Mouse (Mus musculus) CD4-positive naive resting alpha-beta T cell, adult 57 days (primary cell): ENCODE data around the gene Tubb2a. TPM values are rescaled to one million over a fixed set of nuclear protein-coding genes. Genes with fewer than 3 reads are reported as not detected.

ENCODE experiments used
- total RNA-seq: library from RNA; stranded (reverse); gene quantifications from one replicate; pipeline ENCODE4 v1.2.4, GENCODE M21; 2023

Tubb2a gene
- total RNA-seq, result 39.3 TPM

DNA sequence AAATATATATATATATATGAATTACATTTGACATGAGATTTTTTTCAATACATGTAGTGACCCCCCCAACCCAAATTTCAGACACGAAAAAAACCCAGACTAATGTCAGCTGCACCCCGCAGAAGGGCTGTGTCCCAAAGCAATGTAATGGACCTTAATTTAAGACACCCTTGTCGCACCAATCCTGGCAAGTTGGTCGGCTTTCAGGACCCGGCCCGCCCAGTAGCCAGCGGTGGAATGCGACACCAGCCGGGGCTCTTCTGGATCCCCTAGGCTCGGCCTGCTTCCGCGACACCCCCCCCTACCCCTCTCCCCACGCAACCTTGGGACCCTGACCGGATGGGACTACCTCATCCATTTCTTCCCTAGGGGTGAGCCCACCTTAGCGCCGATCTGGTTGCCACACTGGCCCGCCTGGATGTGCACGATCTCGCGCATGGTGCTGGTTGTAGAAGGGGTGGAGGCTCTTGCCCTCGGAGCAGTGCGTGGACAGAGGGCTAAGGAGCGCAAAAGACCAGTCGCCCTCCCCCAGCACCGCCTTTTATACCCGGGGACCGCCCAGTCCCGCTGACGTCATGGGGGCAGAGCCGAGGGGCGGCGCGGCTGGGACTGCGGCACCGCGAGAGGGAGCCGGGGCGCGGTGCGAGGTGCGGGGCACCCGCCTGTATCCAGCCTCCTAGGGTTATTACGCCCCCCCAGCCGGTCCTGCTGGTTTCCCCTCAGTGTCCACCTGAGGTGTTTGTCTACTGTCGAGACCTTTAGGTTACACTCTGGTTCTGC lies at the start of gene Tubb2a:
Gene Tubb2a, minus strand, starts transcription at position 516 of the 780 bp plus-strand sequence.

GRCm38 (mm10) chr13:34037172-34038055 lies 40.4 kb downstream of the Tubb2a start, which contains the start of gene Bphl:
TSS of gene Bphl (plus strand) at chr13:34037597.

Other genes with a start within 250 kb of the Tubb2a start
- gene Serpinb6e, start 234.6 kb downstream of the Tubb2a start, total RNA-seq, result not detected
- gene Serpinb6c, start 172.3 kb downstream of the Tubb2a start, total RNA-seq, result not detected
- gene Nqo2, start 113.3 kb downstream of the Tubb2a start, total RNA-seq, result 2.7 TPM
- gene Ripk1, start 75.6 kb downstream of the Tubb2a start, total RNA-seq, result 73.5 TPM
- 18.4 TPM for gene Serpinb6a, start 75.2 kb downstream of the Tubb2a start, total RNA-seq
- gene Bphl, start 40.4 kb downstream of the Tubb2a start, total RNA-seq, result 19.2 TPM
- 4.6 TPM for gene Tubb2b, start 52.5 kb upstream of the Tubb2a start, total RNA-seq
- 36.5 TPM for gene Psmg4, start 85.0 kb upstream of the Tubb2a start, total RNA-seq